Mouse (Mus musculus) retina, postnatal 7 days (tissue): ENCODE results near the gene Adssl1.
A peak's percentile ranks its signal among the peaks of the same experiment; 100 is the strongest.

Source experiments
- DNase-seq: peaks from one replicate; pipeline ENCODE4 v3.0.0-alpha.2; 2012; ENCODE audit warnings: low read depth, low spot score

The Adssl1 gene

DNA sequence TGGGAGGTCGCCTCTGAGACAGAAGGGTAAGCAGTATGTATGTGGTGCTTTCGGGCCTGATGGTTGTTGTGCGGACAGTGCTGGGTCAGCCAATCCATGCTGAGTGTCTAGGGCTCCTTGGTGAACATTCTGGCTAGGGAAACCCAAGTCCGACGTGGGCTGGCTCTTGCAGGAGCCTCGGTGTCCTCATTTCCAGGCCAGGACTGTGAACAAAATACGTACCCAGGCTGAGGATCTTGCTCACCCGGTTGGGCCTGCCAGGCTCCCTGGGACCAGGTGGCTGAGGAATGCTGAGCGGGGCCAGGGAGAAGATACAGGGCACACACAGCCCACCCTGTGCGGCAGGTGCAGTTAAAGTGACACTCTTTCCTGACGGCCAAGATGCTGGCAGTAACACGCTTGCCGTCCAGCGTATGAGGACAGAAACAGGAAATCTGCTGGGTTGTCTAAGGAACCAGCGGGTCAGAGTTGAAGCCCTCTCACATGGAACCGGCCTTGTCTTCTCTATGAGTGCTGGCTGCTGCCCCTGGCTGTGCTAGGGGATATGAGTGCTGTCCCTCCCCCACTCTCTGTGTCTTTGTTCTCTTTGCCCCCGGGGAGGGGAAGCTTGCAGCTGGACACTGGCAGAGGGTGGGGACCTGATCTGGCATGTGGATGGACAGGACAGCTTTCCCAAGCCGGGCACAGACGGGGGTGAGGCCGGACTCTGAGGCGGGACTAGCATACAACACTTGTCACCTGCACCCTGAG lies 26.7 kb upstream of the Adssl1 start:
- no peak for DNase-seq

DNA sequence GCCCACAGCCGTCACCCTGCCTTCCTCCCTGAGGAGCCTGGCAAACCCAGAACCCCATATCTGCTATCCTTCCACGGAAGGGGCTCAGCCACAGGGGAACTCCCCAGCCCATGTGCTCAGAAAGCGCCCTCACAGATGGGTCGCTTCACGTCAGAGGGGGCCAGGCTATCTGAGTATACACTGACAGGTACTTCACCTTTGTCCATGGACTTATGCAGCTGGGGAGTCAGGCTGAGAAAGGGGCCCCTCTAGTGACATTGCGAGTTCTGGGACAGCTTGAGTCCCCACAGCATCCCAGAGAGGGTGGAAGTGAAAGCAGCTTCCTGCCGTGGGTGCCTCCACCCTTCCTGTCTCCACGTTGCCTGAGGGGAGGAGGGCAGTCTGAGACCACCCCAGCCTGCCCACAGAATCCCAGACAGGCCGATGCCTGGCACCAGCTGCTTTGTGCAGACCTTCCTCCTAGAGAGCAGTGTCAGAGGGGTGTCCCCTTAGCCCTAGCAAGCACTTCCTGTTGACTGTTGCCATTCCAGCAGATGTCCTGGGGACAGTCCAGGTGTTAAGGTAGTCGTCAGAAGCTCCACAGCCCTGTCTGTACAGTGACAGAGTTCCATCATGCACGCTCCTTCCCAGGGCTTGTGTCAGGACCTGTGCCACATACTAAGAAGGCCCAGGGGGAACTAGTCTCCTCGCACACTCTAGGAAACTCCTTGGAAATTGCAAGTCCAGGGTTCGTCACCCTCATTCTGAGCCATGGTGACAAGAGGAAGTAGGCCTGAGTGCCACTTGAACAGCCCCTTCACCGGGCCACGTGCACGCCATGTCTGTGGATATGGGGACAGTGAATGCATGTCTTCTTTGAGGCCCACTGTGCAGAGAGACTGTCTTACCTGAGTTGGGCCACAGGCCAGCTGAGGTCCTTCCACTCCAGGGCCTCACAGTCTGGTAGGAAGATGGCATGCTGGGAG lies 25.6 kb upstream of the Adssl1 start:
- no peak for DNase-seq

DNA sequence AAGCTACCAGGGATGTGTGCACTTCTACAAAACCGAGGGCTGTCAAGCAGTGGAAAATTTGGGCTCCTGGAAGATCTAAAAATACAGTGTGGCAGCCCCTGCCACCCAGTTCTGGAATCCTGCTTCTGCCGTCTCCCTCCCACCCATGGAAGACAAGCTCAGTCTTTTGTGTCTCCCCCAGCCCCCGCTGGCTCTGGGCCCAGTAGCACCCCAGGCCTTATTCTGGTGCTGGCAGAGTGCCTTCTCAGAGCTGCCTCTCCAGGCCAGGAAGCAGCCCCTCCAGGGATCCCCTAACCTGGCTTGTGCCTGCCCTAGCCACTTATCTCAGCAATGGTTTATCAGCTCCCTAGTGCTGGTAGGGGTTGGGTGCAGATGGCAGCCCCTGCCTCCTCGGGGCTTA lies 24.9 kb upstream of the Adssl1 start:
- DNase-seq: no peak

- DNase-seq: no peak
Observed at GRCm38 (mm10) chr12:112595626-112596025, 24.2 kb upstream of the Adssl1 start.

DNA sequence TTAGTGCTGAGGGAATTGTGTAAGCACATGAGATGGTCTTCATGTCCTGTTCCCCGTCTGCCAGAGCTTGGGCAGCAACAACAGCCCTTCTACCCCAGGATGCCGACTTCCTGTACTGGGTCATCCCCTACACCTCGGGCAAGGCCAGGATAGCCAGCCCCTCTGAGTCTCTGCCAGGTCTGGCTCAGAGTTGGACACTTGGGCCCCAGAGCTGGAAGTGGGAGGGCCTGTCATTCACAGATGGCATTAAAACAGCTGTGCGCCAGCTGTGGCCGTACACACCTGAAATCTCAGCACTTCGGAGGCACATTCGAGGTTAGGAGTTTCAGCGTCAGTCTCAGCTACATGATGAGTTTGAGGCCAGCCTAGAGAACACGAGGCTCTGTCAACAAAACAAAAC lies 23.4 kb upstream of the Adssl1 start:
- DNase-seq: no peak

DNA sequence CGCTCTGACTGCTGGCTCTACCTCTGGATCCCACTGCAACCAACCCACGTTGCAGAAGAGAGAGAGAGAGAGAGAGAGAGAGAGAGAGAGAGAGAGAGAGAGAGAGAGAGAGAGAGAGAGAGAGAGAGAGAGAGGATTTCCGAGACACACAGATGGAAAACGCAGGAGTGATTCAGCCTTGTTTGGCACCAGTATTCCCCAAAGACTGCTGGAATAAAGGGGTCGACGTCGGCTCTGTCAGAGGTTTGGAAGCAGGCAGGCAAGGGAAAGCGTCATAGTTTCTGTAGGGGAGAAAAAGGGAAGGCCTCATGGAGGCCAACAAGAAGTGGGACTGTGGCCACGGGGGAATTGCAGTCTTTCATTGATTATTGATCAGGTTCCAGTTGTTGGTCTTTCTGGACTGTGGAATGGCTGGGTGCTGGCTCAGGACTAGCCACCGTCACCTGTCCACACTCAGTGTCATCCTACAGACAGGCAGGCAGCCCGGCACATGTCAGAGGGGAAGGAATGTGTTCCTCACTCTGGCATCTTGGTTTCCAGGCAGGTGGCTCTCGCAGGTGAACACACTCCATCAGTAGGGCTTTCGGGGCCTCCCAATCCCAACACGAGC lies 22.8 kb upstream of the Adssl1 start:
- no peak for DNase-seq

DNA sequence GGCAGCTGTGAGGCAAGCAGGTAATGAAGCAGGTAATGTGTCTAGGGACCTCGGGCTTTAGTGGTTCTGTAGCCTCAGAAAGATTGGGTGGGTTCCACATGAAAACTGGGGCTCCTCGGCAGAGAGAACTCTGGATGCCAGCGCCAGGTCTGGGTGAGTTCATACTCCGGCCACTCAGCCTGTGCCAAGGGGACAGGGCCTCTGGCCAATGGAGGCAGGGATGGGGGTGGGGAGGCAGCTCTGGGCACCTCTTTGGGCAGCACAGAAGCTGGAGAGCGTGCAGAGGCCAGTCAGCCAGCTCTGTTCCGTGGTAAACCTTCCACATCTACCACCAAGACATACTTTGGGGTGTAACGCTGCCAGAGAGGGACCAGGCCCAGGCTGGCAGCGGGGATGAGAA lies 22.2 kb upstream of the Adssl1 start:
- DNase-seq: no peak

- no peak for DNase-seq
Observed at GRCm38 (mm10) chr12:112599198-112599597, 20.6 kb upstream of the Adssl1 start.

DNA sequence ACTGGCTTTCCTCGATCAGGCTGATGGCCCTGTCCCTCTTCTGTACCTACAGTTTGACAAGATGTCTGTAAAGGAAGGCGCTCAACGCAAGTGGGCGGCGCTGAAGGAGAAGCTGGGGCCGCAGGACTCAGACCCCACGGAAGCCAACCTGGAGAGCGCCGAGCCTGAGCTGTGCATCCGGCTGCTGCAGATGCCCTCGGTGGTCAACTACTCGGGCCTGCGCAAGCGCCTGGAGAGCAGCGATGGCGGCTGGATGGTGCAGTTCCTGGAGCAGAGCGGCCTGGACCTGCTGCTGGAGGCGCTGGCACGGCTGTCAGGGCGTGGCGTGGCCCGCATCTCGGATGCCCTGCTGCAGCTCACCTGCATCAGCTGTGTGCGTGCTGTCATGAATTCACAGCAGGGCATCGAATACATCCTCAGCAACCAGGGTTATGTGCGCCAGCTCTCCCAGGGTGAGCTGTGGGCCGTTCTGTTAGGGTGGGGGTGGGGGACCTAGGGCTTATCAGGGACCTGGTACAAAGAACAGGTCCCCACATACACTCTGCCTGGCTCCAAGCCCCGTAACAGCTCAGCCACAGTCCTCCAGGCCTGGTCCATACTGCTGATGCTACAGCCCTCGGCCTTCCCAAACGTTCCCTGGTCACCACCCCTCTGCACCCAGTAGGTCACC lies 19.8 kb upstream of the Adssl1 start:
- DNase-seq: no peak

- no peak for DNase-seq
Observed at GRCm38 (mm10) chr12:112604022-112604421, 15.8 kb upstream of the Adssl1 start.

DNA sequence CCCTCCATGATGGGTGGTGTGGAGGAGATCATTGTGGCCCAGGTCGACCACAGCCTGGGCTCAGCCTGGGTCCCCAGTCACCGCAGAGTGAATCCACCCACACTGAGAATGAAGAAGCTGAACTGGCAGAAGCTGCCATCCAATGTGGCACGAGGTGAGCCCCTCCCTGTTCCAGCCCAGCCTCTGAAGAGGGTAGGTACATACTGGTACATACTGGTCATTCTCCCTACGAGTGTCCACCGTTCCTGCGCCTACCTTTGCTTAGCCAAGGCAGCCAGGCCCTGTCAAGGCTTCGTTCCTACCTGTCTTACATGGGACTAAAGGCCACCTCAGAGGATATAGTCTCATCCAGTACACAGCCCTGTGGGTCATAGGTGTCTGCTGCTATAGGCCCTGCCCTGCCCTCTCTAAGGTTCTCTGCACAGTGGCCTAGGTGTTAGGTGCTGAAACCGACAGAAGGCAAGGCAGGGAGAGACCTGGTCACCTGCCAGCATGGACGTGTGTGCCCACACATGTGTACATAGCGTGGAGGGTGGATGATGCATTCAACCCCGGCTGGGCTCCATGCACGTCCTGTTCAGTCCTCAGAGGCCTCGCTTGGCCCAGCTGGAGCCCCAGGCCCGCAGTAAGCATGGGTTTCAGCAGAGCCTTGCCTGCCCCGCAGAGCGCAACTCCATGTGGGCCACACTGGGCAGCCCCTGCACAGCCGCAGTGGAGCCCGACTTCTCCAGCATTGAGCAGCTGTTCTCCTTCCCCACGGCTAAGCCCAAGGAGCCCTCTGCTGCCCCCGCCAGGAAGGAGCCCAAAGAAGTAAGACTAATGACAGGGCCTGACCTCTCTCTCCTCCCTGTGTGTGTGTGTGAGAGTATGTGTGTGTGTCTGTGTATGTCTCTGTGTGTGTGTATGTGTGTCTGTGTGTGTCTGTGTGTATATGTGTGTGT lies 14.9 kb upstream of the Adssl1 start:
- DNase-seq: peak; percentile 57

DNA sequence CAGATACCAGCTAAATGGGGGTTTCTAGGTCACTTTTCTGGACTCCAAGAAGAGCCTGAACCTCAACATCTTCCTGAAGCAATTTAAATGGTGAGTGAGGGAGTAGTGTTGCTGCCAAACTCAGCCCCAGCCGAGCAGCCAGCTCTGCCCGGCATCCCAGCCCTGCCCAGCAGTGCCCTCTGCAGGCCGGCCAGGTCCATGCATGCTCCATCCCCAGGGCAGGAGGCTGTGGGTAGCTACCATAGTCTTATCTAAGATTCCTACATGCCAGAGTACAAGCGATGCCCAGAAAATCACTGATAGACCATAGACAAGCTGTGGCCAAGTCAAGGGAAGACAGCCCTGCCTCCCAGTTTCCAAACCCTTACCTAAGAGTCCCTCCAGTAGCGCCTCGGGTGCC lies 14.1 kb upstream of the Adssl1 start:
- DNase-seq: no peak

DNA sequence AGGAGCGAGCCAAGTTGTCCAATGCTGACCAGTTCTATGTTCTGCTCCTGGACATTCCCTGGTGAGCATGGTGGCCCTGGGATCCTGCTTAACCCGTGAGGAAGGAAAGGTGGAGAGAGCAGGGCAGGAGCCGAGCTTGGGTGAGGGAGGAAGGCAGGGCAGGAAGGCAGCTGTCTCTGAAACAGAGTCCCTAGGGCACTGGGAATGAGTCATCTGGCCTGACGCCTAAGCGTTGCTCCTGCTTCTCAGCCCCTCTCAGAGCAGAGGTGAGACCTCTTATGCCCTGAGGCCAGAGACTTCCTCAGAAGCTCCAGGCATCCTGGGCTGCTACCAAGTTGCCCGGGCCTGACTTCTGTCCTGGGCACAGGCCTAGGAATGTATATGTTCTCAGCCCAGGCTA lies 12.8 kb upstream of the Adssl1 start:
- no peak for DNase-seq

DNA sequence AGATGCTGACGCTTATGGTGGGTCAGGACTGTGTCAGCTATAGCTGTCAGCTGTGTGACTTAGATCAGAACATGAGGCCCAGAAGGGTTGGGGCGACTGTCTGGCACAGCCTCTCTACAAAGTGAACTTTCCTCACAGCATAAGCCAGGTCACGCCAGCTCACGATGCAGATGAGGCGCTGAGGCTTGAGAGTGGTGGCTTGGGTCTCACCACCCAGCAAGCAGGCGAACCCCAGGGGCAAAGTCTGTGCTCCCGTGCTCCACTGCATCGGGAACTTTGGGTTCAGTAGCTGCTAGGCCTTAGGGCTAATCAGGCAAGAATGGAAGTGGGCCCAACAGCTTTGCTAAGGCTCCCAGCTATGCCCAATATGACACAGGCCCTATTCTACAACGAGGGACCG lies 10.8 kb upstream of the Adssl1 start:
- no peak for DNase-seq

- no peak for DNase-seq
Observed at GRCm38 (mm10) chr12:112616668-112617067, 3.2 kb upstream of the Adssl1 start.

DNA sequence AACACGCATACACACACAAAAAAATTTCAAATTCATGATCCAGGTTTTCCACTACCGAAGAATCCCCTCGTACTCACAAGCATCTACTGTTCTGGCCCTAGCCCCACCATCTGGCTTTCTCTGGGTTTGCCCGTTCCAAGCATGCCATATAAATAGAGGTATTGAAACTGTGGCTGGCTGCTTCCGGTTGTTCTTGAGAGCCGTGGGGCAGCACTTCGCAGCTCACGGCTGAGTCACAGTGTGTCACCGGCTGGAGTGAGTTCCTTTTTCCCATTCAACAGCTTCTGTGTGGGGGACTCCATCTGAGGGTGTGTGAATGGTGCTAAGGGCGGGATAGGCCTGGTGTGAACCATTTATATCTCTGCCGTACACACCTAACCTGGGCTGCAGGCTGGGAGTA lies 2.7 kb upstream of the Adssl1 start:
- no peak for DNase-seq

- peak; percentile 75 for DNase-seq
Observed at GRCm38 (mm10) chr12:112617898-112618380, 1.9 kb upstream of the Adssl1 start.

GRCm38 (mm10) chr12:112618981-112619685 lies 712 bp upstream of the Adssl1 start:
- DNase-seq: no peak

DNA sequence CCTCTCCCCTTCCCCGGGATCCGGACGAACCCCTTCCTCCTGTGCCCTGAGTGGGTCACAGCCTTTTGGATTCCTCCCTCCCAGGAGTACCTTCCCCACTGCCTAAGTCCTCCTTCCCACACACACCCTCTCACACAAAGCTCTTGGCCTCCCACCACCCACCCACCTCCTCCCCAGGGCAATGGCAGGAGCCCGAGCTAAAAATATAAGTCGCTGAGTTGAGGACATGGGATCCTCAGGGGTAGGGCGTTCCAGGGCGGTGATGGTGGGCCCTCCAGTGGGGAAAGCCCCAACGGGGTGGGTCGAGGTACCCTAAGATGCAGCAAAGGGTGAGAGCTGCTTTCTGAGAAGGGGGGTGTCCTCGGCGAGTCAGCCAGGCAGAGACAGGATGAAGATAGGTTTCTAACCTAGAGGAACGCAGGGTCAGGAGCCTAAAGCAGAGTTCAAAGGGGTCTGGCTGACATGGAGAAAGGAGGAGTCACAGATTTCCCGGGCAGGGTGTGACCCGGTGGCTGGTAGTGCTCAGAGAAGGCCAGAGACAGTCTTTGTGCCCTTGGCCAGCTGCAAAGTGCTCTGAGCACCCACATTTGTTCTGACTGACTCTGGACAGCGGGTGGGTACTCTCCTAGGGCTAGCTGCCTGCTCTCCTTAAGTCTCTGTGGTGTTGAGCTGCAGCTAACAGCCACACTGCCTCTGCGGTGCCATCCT lies 663 bp downstream of the Adssl1 start:
- no peak for DNase-seq
